Comparison of ENCODE assay signal across 30 mouse cellular contexts in genomic region chr13:76879008-76879407, GRCm38 (mm10).
DNase-seq lines count a peak whose midpoint lies in the region; ATAC-seq and TF ChIP-seq lines count a peak whose summit lies in the region.
"Had no signal": no experiment of that assay in that cellular context is flagged by ENCODE, and none has a peak within 500 bp of the region (broad histone marks: within the 10 kb centered on the region; RNA-seq: fewer than 3 reads in every experiment).

No protein-coding gene starts in this region.

- TF ChIP-seq CTCF in forebrain, postnatal 0 days (IDR thresholded peaks at IDR 0.05; ENCODE audit: low read depth) = no peak
- no peak for TF ChIP-seq CTCF in brain, embryonic 14.5 days (IDR thresholded peaks at IDR 0.05; ENCODE audit: borderline replicate concordance, extremely low read depth, insufficient read depth, insufficient read length)

- H3K27me3 ChIP-seq in forebrain, postnatal 0 days (ENCODE audit: insufficient read depth, low read length) = no peaks in the 10 kb centered on the region
- no peaks in the 10 kb centered on the region for H3K27me3 ChIP-seq in forebrain, embryonic 13.5 days
- H3K27me3 ChIP-seq in hindbrain, embryonic 16.5 days (replicated peaks; ENCODE audit: control insufficient read depth, insufficient read depth, low read length) = no peaks in the 10 kb centered on the region
- H3K27me3 ChIP-seq: embryonic facial prominence, embryonic 12.5 days; hindbrain, embryonic 15.5 days; kidney, embryonic 15.5 days; liver, embryonic 13.5 days; megakaryocyte, embryonic 14.5 days; midbrain, embryonic 12.5 days; neural tube, embryonic 12.5 days; stomach, embryonic 15.5 days had no signal

- H3K9me3 ChIP-seq in forebrain, postnatal 0 days (ENCODE audit: low read length) = no peaks in the 10 kb centered on the region
- H3K9me3 ChIP-seq in forebrain, embryonic 13.5 days (replicated peaks) = no peaks in the 10 kb centered on the region
- H3K9me3 ChIP-seq in hindbrain, embryonic 16.5 days (ENCODE audit: control insufficient read depth, low read length) = no peaks in the 10 kb centered on the region
- H3K9me3 ChIP-seq: embryonic facial prominence, embryonic 12.5 days; hindbrain, embryonic 10.5 days; hindbrain, embryonic 15.5 days; kidney, embryonic 15.5 days; liver, embryonic 13.5 days; megakaryocyte, embryonic 14.5 days; midbrain, embryonic 12.5 days; neural tube, embryonic 12.5 days; stomach, embryonic 15.5 days had no signal

- ATAC-seq in forebrain, postnatal 0 days = peak; percentile 66
- ATAC-seq in forebrain, embryonic 13.5 days = no peak
- no peak for ATAC-seq in hindbrain, embryonic 16.5 days
- ATAC-seq: lung, postnatal 0 days had no signal

- H3K4me1 ChIP-seq in forebrain, postnatal 0 days (ENCODE audit: insufficient read depth) = no peaks in the 10 kb centered on the region
- H3K4me1 ChIP-seq in forebrain, embryonic 13.5 days = no peaks in the 10 kb centered on the region
- H3K4me1 ChIP-seq in hindbrain, embryonic 16.5 days (ENCODE audit: control insufficient read depth, insufficient read depth, low read depth, low read length) = no peaks in the 10 kb centered on the region
- H3K4me1 ChIP-seq: embryonic facial prominence, embryonic 12.5 days; hindbrain, embryonic 15.5 days; kidney, embryonic 15.5 days; liver, embryonic 13.5 days; neural tube, embryonic 12.5 days; stomach, embryonic 15.5 days had no signal

- H3K4me3 ChIP-seq in forebrain, postnatal 0 days (ENCODE audit: low read depth, low read length) = no peak overlapping the region
- H3K4me3 ChIP-seq in forebrain, embryonic 13.5 days = no peak overlapping the region
- H3K4me3 ChIP-seq in hindbrain, embryonic 16.5 days (ENCODE audit: low read length) = no peak overlapping the region
- H3K4me3 ChIP-seq: embryonic facial prominence, embryonic 12.5 days; hindbrain, embryonic 10.5 days; hindbrain, embryonic 15.5 days; kidney, embryonic 15.5 days; liver, embryonic 13.5 days; megakaryocyte, embryonic 14.5 days; midbrain, embryonic 12.5 days; myocyte; neural tube, embryonic 12.5 days; stomach, embryonic 15.5 days had no signal

- no peak overlapping the region for H3K27ac ChIP-seq in forebrain, postnatal 0 days (ENCODE audit: low read depth, low read length)
- H3K27ac ChIP-seq in forebrain, embryonic 13.5 days = no peak overlapping the region
- no peak overlapping the region for H3K27ac ChIP-seq in hindbrain, embryonic 16.5 days (ENCODE audit: low read depth, low read length)
- H3K27ac ChIP-seq: embryonic facial prominence, embryonic 12.5 days; hindbrain, embryonic 10.5 days; hindbrain, embryonic 15.5 days; kidney, embryonic 15.5 days; liver, embryonic 13.5 days; midbrain, embryonic 12.5 days; neural tube, embryonic 12.5 days; stomach, embryonic 15.5 days had no signal

- intact Hi-C loops in left cerebral cortex, postnatal 25 days (cut with DNase I) = no loop called here
- intact Hi-C loops in left cerebral cortex, postnatal 4 days (cut with DNase I) = no loop called here

- no peak overlapping the region for H3K9ac ChIP-seq in forebrain, postnatal 0 days
- H3K9ac ChIP-seq in forebrain, embryonic 13.5 days = no peak overlapping the region
- H3K9ac ChIP-seq in hindbrain, embryonic 16.5 days (ENCODE audit: low read depth, low read length) = no peak overlapping the region
- H3K9ac ChIP-seq: embryonic facial prominence, embryonic 12.5 days; hindbrain, embryonic 15.5 days; kidney, embryonic 15.5 days; liver, embryonic 13.5 days; midbrain, embryonic 12.5 days; neural tube, embryonic 12.5 days; stomach, embryonic 15.5 days had no signal

- no peak for TF ChIP-seq POLR2A in brain, embryonic 14.5 days (IDR thresholded peaks at IDR 0.05; ENCODE audit: borderline replicate concordance, extremely low read depth, insufficient read depth, insufficient read length, poor library complexity, severe bottlenecking)

- no peak overlapping the region for H3K4me2 ChIP-seq in forebrain, postnatal 0 days (ENCODE audit: low read depth)
- H3K4me2 ChIP-seq in forebrain, embryonic 13.5 days = no peak overlapping the region
- no peak overlapping the region for H3K4me2 ChIP-seq in hindbrain, embryonic 16.5 days (ENCODE audit: low read length)
- H3K4me2 ChIP-seq: embryonic facial prominence, embryonic 12.5 days; hindbrain, embryonic 15.5 days; kidney, embryonic 15.5 days; liver, embryonic 13.5 days; midbrain, embryonic 12.5 days; neural tube, embryonic 12.5 days; stomach, embryonic 15.5 days had no signal

- WGBS in forebrain, postnatal 0 days = 25% methylated on average over 3 of the region's 3 CpGs
- 45% methylated on average over 3 of the region's 3 CpGs for WGBS in forebrain, embryonic 13.5 days
- WGBS in hindbrain, embryonic 16.5 days = 58% methylated on average over 3 of the region's 3 CpGs

- no peaks in the 10 kb centered on the region for H3K36me3 ChIP-seq in forebrain, postnatal 0 days (ENCODE audit: insufficient read depth)
- no peaks in the 10 kb centered on the region for H3K36me3 ChIP-seq in forebrain, embryonic 13.5 days (ENCODE audit: poor library complexity, severe bottlenecking)
- H3K36me3 ChIP-seq in hindbrain, embryonic 16.5 days (ENCODE audit: control insufficient read depth, insufficient read depth, low read length) = no peaks in the 10 kb centered on the region
- H3K36me3 ChIP-seq: embryonic facial prominence, embryonic 12.5 days; hindbrain, embryonic 10.5 days; hindbrain, embryonic 15.5 days; kidney, embryonic 15.5 days; liver, embryonic 13.5 days; midbrain, embryonic 12.5 days; neural tube, embryonic 12.5 days; stomach, embryonic 15.5 days had no signal

- peak; percentile 17 for DNase-seq in cerebellum, adult 9-11 months
- no peak for DNase-seq in cerebellum, adult 8-10 months
- DNase-seq in forebrain, postnatal 0 days = peak; percentile 59
- peak; percentile 40 to 77 for DNase-seq in left cerebral cortex, postnatal 25 days (ENCODE audit: low spot score in 2 of 2)
- no peak for DNase-seq in left cerebral cortex, postnatal 4 days
- DNase-seq in brain, embryonic 14.5 days (ENCODE audit: low read depth) = peak; percentile 25
- DNase-seq: adrenal gland, postnatal 25 days; cerebellum, postnatal 36 days; embryo, embryonic 11 days; gastrocnemius, postnatal 14 days; heart, postnatal 14 days; kidney, adult 18-20 months; kidney, postnatal 25 days; liver, embryonic 13.5 days; lung, adult 18-20 months; lung, postnatal 4 days; right cerebral cortex, adult 18-20 months; thymus, postnatal 14 days had no signal

Comparison
In these comparisons a context has a peak if more than half of its experiments do, and no peak if none do; other contexts are left out.
1. DNase-seq: peak in cerebellum, adult 9-11 months (single experiment), forebrain, postnatal 0 days (single experiment), left cerebral cortex, postnatal 25 days (2 of 2) and brain, embryonic 14.5 days (single experiment); none in cerebellum, adult 8-10 months (single experiment) and left cerebral cortex, postnatal 4 days (single experiment).